Comparison of ENCODE assay signal across 8 mouse cellular contexts in genomic region chr8:65037117-65037533, GRCm38 (mm10). TPM values are rescaled to one million over a fixed set of nuclear protein-coding genes. Genes with fewer than 3 reads are reported as not detected.
DNase-seq lines count a peak whose midpoint lies in the region; ATAC-seq and TF ChIP-seq lines count a peak whose summit lies in the region.
"Had no signal": no experiment of that assay in that cellular context is flagged by ENCODE, and none has a peak within 500 bp of the region (broad histone marks: within the 10 kb centered on the region; RNA-seq: fewer than 3 reads in every experiment).

Apela (minus strand) TSS chr8:65037336.

- peak; percentile 92 for DNase-seq in R1 (ENCODE audit: low read depth, low spot score)
- DNase-seq in heart, postnatal 4 days = peak; percentile 5
- peak in 1 of 2 experiments; percentile 49 for DNase-seq in layer of hippocampus, adult 2 months (ENCODE audit: low spot score in 2 of 2)
- DNase-seq in lung, postnatal 36 days = peak; percentile 57
- DNase-seq in adipocyte (ENCODE audit: low spot score) = no peak

- no peak for ATAC-seq in granulocyte monocyte progenitor cell, adult 5-6 weeks (replicated peaks; ENCODE audit: poor library complexity, severe bottlenecking)

- peak within 1 kb of the TSS; percentile 30; the same call in 1 of the 2 replicates for H3K4me3 ChIP-seq in brown adipose tissue, adult 24 weeks (ENCODE audit: insufficient read depth, low read depth, low read length)
- peak within 1 kb of the TSS; percentile 24; the same call in 1 of the 2 replicates for H3K4me3 ChIP-seq in layer of hippocampus, adult 2 months
- H3K4me3 ChIP-seq: myocyte had no signal

- no peaks in the 10 kb centered on the region for H3K4me1 ChIP-seq in brown adipose tissue, adult 24 weeks (ENCODE audit: control insufficient read depth, insufficient read depth, insufficient read length, low read length)

- H3K27ac ChIP-seq in brown adipose tissue, adult 24 weeks (replicated peaks; ENCODE audit: low read depth, low read length) = no peak within 1 kb of the TSS
- H3K27ac ChIP-seq in layer of hippocampus, adult 2 months = no peak within 1 kb of the TSS

- no peak for TF ChIP-seq CTCF in layer of hippocampus, adult 2 months (conservative IDR thresholded peaks at IDR 0.05)

RNA-seq across cellular contexts. Expression of gene Apela, which starts in this region (rescaled TPM):
- not detected in 2 replicates for polyA plus RNA-seq in brown adipose tissue, adult 24 weeks (2012; ENCODE audit: insufficient read depth, insufficient read length, missing spikeins)
- 1 to 10 TPM; 1.5 to 1.7 TPM for total RNA-seq in heart, postnatal 4 days (2021)
- under 1 TPM in 1 of 2 experiments, not detected in 1; 0.91 TPM for total RNA-seq in layer of hippocampus, adult 2 months (2021)
- total RNA-seq in granulocyte monocyte progenitor cell, adult 5-6 weeks (2014; fragmentation: Nextera tagmentation) = not detected in 2 replicates
- not detected in 2 replicates for total RNA-seq in granulocyte monocyte progenitor cell, adult 5-6 weeks (2017)
- polyA plus RNA-seq: myocyte had no signal
